Mouse (Mus musculus): ENCODE measurements around the gene Fcrla. TPM values are rescaled to one million over a fixed set of nuclear protein-coding genes. Genes with fewer than 3 reads are reported as not detected.

Fcrla gene
- polyA plus RNA-seq, 1 experiment from 2014 or later, result 0.67 TPM

DNA sequence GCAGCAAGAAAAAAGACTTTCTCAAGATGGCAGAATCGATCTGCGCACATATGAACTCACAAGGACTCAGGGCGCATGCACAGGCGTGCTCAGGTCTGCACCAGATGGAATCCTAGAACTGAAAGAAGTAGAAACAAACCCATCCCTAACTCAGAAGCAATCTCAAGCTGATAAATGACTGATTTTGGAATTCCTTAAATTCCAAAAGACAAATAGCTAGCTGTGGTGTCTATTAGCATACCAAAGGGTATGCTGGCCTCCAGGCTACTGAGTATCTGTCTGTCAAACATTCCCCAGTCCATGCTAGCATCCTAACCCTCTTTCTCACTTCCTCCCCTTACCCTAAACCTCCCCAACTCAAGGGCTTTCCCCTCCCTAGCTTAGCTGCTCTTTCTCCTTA is 38.1 kb downstream of the Fcrla start:
- no peak for ATAC-seq (ENCODE audit: low read depth)
- Histone ChIP-seq H3K9ac (ENCODE audit: low read depth, low read length) (no peak overlapping the region), H3K4me1 (ENCODE audit: control insufficient read depth, low read depth, low read length) (peaks cover 10% of the 10 kb centered on the region), H3K27me3 (ENCODE audit: control insufficient read depth, insufficient read depth, low read depth, low read length) (no peaks in the 10 kb centered on the region), H3K36me3 (ENCODE audit: control insufficient read depth, insufficient read depth) (no peaks in the 10 kb centered on the region), H3K27ac (ENCODE audit: low read length) (no peak overlapping the region), H3K4me2 (ENCODE audit: low read depth, low read length) (no peak overlapping the region), H3K9me3 (replicated peaks; ENCODE audit: control insufficient read depth, low read length) (no peaks in the 10 kb centered on the region), H3K4me3 (ENCODE audit: low read depth, low read length) (no peak overlapping the region)
- WGBS (ENCODE audit: insufficient replicate concordance), result 77% methylated on average over 4 of the region's 4 CpGs

DNA sequence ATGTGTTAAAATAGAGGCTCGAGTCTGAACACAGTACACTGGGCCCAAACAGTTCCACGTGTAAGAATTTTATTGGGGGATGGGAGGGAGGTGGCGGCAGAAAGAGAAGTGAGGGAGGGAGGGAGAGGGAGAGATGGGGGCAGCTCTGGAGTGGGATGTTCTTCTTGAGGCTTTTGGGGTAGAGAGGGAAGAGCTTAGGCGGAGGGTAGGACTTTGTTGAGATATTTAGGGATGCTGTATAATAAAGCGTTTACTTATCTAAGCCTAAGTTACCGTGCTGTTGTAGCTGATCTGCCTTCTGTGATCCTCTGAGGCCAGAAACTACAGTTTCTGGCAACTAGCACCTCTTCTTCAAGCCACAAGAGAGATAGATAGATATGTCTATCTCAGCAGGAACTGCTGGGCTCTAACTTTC is 41.3 kb downstream of the Fcrla start:
- no peak overlapping the region for H3K27ac ChIP-seq (ENCODE audit: low read length)
- ATAC-seq (ENCODE audit: low read depth), result no peak
- peak overlapping the region; percentile 34; the same call in 1 of the 2 replicates for H3K9ac ChIP-seq (ENCODE audit: low read depth, low read length)

DNA sequence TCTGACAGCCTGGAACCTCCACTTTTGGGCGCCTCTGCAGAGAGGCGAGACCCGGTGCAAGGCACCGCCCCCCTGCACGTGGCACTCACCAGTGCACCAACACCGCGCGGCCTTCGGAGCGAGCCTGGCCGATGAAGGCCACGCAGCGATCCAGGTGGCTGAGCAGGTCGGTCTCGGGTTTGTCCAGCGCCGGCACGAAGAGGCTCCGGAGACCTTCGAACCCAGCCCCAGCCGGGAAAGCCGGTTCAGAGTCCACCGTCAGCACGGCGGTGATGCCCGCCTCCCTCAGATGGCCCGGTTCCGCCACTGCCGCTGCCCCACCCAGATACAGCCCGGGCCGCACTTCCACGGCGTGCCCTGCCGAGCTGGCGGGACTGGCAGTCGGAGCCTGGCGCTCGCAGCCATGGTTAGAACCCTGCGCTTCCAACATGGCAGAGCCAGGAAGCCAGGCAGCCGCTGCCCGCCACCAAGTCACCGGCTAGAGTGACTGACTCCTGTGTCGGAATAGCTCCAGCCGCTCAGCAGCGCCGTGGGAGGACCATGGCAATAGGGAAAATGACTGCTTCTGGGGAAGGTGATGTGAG is 42.3 kb downstream of the Fcrla start, which contains the start of the genes Gm26620 and Dusp12:
TSS of gene Gm26620 (plus strand) at position 88 of the 584 bp plus-strand sequence.
TSS of gene Dusp12 (minus strand) at position 563 of the 584 bp plus-strand sequence.
- Histone ChIP-seq H3K36me3 (ENCODE audit: control insufficient read depth, insufficient read depth) (peaks cover 2% of the 10 kb centered on the region; the same call in 1 of the 2 replicates), H3K4me3 (ENCODE audit: low read depth, low read length) (peak within 1 kb of the TSS; percentile 82), H3K27me3 (ENCODE audit: control insufficient read depth, insufficient read depth, low read depth, low read length) (no peaks in the 10 kb centered on the region), H3K4me2 (ENCODE audit: low read depth, low read length) (peak within 1 kb of the TSS; percentile 86), H3K4me1 (ENCODE audit: control insufficient read depth, low read depth, low read length) (peaks cover 12% of the 10 kb centered on the region), H3K9me3 (replicated peaks; ENCODE audit: control insufficient read depth, low read length) (no peaks in the 10 kb centered on the region), H3K9ac (ENCODE audit: low read depth, low read length) (peak within 1 kb of the TSS; percentile 77), H3K27ac (ENCODE audit: low read length) (peak within 1 kb of the TSS; percentile 74)
- ATAC-seq (ENCODE audit: low read depth), result peak; percentile 81
- WGBS (ENCODE audit: insufficient replicate concordance), result under 1% methylated on average over 46 of the region's 46 CpGs

More for the DNA sequence above, 41.3 kb downstream of the Fcrla start:
- 18% methylated on average over 6 of the region's 6 CpGs for WGBS (ENCODE audit: insufficient replicate concordance)
- Histone ChIP-seq H3K4me1 (ENCODE audit: control insufficient read depth, low read depth, low read length) (peaks cover 12% of the 10 kb centered on the region), H3K27me3 (ENCODE audit: control insufficient read depth, insufficient read depth, low read depth, low read length) (no peaks in the 10 kb centered on the region), H3K4me2 (ENCODE audit: low read depth, low read length) (peak overlapping the region; percentile 27; the same call in 1 of the 2 replicates), H3K36me3 (ENCODE audit: control insufficient read depth, insufficient read depth) (no peaks in the 10 kb centered on the region), H3K4me3 (ENCODE audit: low read depth, low read length) (no peak overlapping the region), H3K9me3 (replicated peaks; ENCODE audit: control insufficient read depth, low read length) (no peaks in the 10 kb centered on the region)

DNA sequence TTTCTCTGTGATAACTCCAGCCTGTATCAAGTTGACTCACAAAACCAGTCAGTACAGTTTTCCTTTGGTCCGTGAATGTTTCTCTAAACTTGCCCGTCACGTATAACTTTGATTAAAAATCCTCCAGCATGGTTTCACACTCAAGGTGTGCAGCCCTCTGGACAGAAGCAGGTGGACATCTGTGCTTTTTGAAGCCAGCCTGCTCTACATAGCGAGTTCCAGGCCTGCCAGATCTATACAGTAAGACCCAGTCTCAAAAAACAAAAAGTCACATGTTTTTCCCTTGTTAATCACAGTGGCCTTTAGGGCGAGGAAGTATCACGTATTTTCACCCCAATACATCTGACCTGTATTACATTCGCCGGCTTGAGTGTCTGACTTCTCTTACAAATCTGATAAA is 43.0 kb downstream of the Fcrla start:
- ATAC-seq (ENCODE audit: low read depth), result no peak
- 20% methylated on average over 8 of the region's 8 CpGs for WGBS (ENCODE audit: insufficient replicate concordance)
- Histone ChIP-seq H3K27me3 (ENCODE audit: control insufficient read depth, insufficient read depth, low read depth, low read length) (no peaks in the 10 kb centered on the region), H3K9me3 (replicated peaks; ENCODE audit: control insufficient read depth, low read length) (no peaks in the 10 kb centered on the region), H3K4me3 (ENCODE audit: low read depth, low read length) (peak overlapping the region; percentile 82), H3K4me2 (ENCODE audit: low read depth, low read length) (peak overlapping the region; percentile 86), H3K9ac (ENCODE audit: low read depth, low read length) (peak overlapping the region; percentile 77), H3K27ac (ENCODE audit: low read length) (peak overlapping the region; percentile 74), H3K4me1 (ENCODE audit: control insufficient read depth, low read depth, low read length) (peaks cover 12% of the 10 kb centered on the region), H3K36me3 (ENCODE audit: control insufficient read depth, insufficient read depth) (peaks cover 3% of the 10 kb centered on the region)

DNA sequence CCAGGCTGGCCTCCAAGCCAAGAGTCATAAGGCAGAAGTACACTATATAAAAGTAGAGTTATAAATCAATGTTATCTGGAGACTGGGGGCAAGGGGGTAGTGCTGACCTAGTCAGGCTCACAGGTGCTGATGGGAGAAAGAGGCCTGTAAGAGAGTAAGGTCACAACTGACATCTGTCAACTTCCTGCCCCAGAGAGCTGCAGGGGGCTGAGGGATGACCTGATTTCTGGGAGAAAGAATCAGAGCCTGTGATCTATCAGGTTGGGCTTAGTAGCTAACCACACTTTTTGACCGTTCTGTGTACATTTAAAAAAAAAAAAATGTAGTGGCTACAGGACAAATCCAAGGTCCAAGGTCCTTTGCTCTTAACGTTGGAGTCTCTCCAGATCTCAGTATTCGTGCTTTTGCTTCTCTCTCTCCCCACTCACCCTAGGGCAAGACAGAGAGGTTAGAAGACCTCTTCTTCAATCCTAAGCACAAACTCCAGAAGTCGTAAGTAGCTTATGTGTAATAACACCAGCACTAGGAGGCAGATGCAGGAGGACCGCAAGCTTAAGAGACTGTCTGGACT is 44.4 kb downstream of the Fcrla start:
- H3K9me3 ChIP-seq (replicated peaks; ENCODE audit: control insufficient read depth, low read length), result no peaks in the 10 kb centered on the region
- H3K9ac ChIP-seq (ENCODE audit: low read depth, low read length), result peak overlapping the region; percentile 31; the same call in 1 of the 2 replicates
- H3K4me1 ChIP-seq (ENCODE audit: control insufficient read depth, low read depth, low read length), result peaks cover 12% of the 10 kb centered on the region
- peak overlapping the region; percentile 73 for H3K27ac ChIP-seq (ENCODE audit: low read length)
- peak; percentile 50 for ATAC-seq (ENCODE audit: low read depth)
- peak overlapping the region; percentile 82 for H3K4me3 ChIP-seq (ENCODE audit: low read depth, low read length)
- peaks cover 7% of the 10 kb centered on the region for H3K36me3 ChIP-seq (ENCODE audit: control insufficient read depth, insufficient read depth)
- peak overlapping the region; percentile 86 for H3K4me2 ChIP-seq (ENCODE audit: low read depth, low read length)
- H3K27me3 ChIP-seq (ENCODE audit: control insufficient read depth, insufficient read depth, low read depth, low read length), result no peaks in the 10 kb centered on the region
- WGBS (ENCODE audit: insufficient replicate concordance), result 66% methylated on average over 5 of the region's 5 CpGs

DNA sequence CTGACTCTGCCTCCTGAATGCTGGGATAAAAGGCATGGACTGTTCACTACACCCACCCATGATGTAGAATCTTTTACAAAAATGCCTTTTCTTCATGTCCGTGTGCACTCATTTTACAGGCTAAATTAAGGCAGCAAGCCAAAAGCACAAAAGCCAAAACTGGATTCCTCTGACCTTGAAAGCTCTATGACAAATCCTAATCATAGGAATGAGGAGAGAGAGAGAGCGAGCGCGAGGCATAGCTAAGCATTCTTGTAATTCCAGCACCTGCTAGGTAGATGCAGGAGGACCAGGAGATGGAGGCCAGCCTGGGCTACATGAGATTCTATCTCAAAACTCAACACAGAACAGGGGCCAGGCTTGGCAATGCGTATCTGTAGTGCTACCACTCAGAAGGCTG is 50.5 kb downstream of the Fcrla start:
- H3K9me3 ChIP-seq (replicated peaks; ENCODE audit: control insufficient read depth, low read length), result no peaks in the 10 kb centered on the region

DNA sequence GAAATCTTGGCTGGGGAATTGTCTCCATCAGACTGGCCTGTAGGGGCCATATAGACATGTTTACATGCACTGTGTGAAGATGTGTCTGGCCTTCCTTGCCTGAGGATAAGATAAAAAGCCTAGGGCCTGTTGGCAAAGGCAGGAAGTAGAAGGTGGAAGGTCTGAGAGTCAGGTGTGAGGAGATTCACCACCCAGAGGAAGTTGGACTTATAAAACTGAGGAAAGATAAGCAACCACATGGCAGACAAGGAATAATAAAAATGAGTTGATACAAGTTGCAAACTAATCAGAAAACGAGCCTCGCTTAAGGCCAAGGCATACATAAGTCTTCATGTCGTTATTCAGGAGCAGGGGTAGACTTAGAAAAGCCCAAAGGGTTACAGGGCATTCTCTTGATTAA is 51.7 kb downstream of the Fcrla start:
- WGBS (ENCODE audit: insufficient replicate concordance), result 45% methylated on average over 3 of the region's 3 CpGs

More for the DNA sequence above, 50.5 kb downstream of the Fcrla start:
- no peak for ATAC-seq (ENCODE audit: low read depth)
- Histone ChIP-seq H3K27ac (ENCODE audit: low read length) (no peak overlapping the region), H3K4me3 (ENCODE audit: low read depth, low read length) (no peak overlapping the region), H3K36me3 (ENCODE audit: control insufficient read depth, insufficient read depth) (peaks cover 9% of the 10 kb centered on the region), H3K4me1 (ENCODE audit: control insufficient read depth, low read depth, low read length) (no peaks in the 10 kb centered on the region; the same call in none of the 2 replicates), H3K9ac (ENCODE audit: low read depth, low read length) (no peak overlapping the region), H3K4me2 (ENCODE audit: low read depth, low read length) (no peak overlapping the region), H3K27me3 (ENCODE audit: control insufficient read depth, insufficient read depth, low read depth, low read length) (no peaks in the 10 kb centered on the region)
- 82% methylated on average over 5 of the region's 5 CpGs for WGBS (ENCODE audit: insufficient replicate concordance)

DNA sequence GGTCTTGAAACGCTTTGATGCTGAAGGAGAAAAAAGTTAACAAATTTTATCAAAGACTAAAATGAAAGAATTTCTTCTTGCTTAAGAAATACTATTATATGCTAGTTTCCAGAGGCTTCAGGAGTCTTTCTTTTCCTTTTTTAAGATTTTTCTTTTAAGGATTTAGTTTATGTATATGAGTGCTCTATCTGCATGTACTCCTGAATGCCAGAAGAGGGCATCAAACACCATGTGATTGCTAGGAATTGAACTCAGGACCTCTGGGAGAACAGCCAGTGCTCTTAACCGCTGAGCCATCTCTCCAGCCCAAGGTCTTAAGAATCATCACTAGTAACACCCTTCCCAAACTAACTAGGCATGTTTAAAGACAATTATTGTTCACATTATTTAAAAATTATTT is 55.4 kb downstream of the Fcrla start:
- Histone ChIP-seq H3K9me3 (replicated peaks; ENCODE audit: control insufficient read depth, low read length) (no peaks in the 10 kb centered on the region), H3K9ac (ENCODE audit: low read depth, low read length) (no peak overlapping the region), H3K4me2 (ENCODE audit: low read depth, low read length) (no peak overlapping the region), H3K27me3 (ENCODE audit: control insufficient read depth, insufficient read depth, low read depth, low read length) (no peaks in the 10 kb centered on the region), H3K4me1 (ENCODE audit: control insufficient read depth, low read depth, low read length) (peaks cover 4% of the 10 kb centered on the region), H3K36me3 (ENCODE audit: control insufficient read depth, insufficient read depth) (peaks cover 5% of the 10 kb centered on the region; the same call in 1 of the 2 replicates), H3K27ac (ENCODE audit: low read length) (no peak overlapping the region), H3K4me3 (ENCODE audit: low read depth, low read length) (no peak overlapping the region)
- ATAC-seq (ENCODE audit: low read depth), result no peak
- WGBS (ENCODE audit: insufficient replicate concordance), result 86% methylated on average over 2 of the region's 2 CpGs

More for the DNA sequence above, 51.7 kb downstream of the Fcrla start:
- Histone ChIP-seq H3K4me2 (ENCODE audit: low read depth, low read length) (no peak overlapping the region), H3K27me3 (ENCODE audit: control insufficient read depth, insufficient read depth, low read depth, low read length) (no peaks in the 10 kb centered on the region), H3K4me1 (ENCODE audit: control insufficient read depth, low read depth, low read length) (no peaks in the 10 kb centered on the region; the same call in none of the 2 replicates), H3K9ac (ENCODE audit: low read depth, low read length) (no peak overlapping the region), H3K4me3 (ENCODE audit: low read depth, low read length) (no peak overlapping the region), H3K36me3 (ENCODE audit: control insufficient read depth, insufficient read depth) (peaks cover 12% of the 10 kb centered on the region), H3K27ac (ENCODE audit: low read length) (no peak overlapping the region), H3K9me3 (replicated peaks; ENCODE audit: control insufficient read depth, low read length) (no peaks in the 10 kb centered on the region)
- no peak for ATAC-seq (ENCODE audit: low read depth)

DNA sequence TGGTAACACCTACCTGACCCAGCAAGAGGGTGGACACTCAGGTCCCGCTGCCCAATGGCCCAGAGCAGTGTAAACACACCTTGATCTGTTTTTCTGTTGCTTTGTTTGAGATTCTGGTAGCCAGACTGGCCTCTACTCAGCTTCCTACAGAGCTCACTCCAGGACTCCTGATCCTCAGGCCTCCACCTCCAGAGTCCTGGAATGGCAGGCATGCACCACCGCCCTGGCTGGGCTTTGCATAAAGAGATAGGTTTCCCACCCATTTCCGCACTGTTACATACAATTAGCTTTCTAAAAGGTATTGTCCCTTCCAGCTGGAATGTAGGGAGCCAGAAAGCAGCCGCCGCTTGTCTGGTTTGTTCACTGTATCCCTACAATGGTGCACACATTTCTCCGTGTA is 56.0 kb downstream of the Fcrla start:
- Histone ChIP-seq H3K4me1 (ENCODE audit: control insufficient read depth, low read depth, low read length) (peaks cover 7% of the 10 kb centered on the region), H3K9me3 (replicated peaks; ENCODE audit: control insufficient read depth, low read length) (no peaks in the 10 kb centered on the region), H3K4me3 (ENCODE audit: low read depth, low read length) (no peak overlapping the region), H3K27ac (ENCODE audit: low read length) (no peak overlapping the region), H3K27me3 (ENCODE audit: control insufficient read depth, insufficient read depth, low read depth, low read length) (no peaks in the 10 kb centered on the region), H3K4me2 (ENCODE audit: low read depth, low read length) (no peak overlapping the region), H3K9ac (ENCODE audit: low read depth, low read length) (no peak overlapping the region), H3K36me3 (ENCODE audit: control insufficient read depth, insufficient read depth) (peaks cover 5% of the 10 kb centered on the region; the same call in 1 of the 2 replicates)
- ATAC-seq (ENCODE audit: low read depth), result no peak
- 79% methylated on average over 6 of the region's 6 CpGs for WGBS (ENCODE audit: insufficient replicate concordance)
